Mouse (Mus musculus) large intestine, adult 2 months (tissue): ENCODE results near the gene Vps50. TPM values are rescaled to one million over a fixed set of nuclear protein-coding genes. Genes with fewer than 3 reads are reported as not detected.
"Not testable (repeated sequence)": the region's sequence is repeated elsewhere in the genome, so short reads cannot be mapped to it uniquely, and the experiment has no call there.

Experiments
- DNase-seq: peaks from one replicate; pipeline ENCODE4 v3.0.0-alpha.2; 2012; ENCODE audit warnings: low read depth, low spot score
- WGBS: fragments of 180-500 bp; shearing (Covaris S2); methylation state at CpG from one replicate; pipeline ENCODE4 v1.1.7; 2018; 5-methylcytosine and 5-hydroxymethylcytosine counted together
- polyA plus RNA-seq: library from polyadenylated mRNA; depleted of rRNA; stranded (reverse); fragments of >200 nt; gene quantifications from 2 replicates; pipeline ENCODE4 v1.2.3, GENCODE M21; 2012; rRNA removed

Gene Vps50
- polyA plus RNA-seq, 1 experiment: 3.9 TPM

DNA sequence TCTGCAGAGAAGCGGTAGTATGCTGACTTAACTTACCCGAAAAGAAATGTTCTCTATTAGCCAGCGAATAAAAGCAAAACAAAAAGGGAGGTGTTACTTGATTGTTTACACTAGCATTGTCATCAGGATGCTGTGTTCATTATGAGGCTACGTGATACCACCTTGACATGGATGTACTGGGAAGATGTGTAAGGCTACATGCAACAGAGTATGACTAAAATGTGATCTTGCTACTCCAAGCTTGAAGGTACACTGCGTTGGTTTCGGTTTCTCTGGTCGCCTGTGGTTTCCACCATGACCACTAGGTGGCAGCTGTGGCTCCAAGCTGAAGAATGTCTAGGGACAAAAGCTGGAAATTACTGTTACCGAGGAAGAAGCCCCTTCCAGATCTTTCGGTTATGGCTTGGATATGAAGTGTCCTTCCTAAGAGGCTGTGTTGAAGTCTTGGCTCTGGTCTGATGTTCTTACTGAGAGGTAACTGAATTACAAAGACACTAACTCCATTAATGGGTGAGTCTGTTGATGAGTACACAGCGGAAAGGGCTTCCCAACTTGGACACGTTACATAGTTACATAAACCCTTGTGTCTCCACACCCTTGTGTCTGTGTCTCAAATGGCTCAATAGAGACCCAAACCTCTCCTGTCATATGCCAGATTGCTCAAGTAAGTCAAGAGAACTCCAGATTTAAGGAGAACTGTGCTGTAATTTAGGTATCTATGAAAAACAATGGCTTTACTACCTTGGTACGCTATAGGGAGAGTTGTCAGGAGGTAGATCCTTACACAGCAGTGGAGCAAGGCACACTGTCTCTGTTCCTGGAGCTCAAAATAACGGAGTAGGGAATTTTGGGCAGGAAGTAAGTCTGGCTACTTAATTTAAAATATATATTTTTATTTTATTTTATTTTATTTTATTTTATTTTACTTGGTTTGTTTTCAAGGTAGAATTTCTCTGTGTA is 122.5 kb downstream of the Vps50 start:
- 54% methylated on average over 11 of the region's 13 CpGs for WGBS
- DNase-seq: not testable (repeated sequence)

Other genes with a start within 250 kb of the Vps50 start
- 2.7 and 3.6 TPM in 2 replicates for gene Samd9l, start 98.8 kb upstream of the Vps50 start, polyA plus RNA-seq
- 59.0 and 75.1 TPM in 2 replicates for gene Hepacam2, start 84 bp upstream of the Vps50 start, polyA plus RNA-seq